Mouse (Mus musculus): Measurements from ENCODE around the gene Gm10100. TPM values are rescaled to one million over a fixed set of nuclear protein-coding genes. Genes with fewer than 3 reads are reported as not detected.
"Not testable (repeated sequence)": the region's sequence is repeated elsewhere in the genome, so short reads cannot be mapped to it uniquely, and the experiment has no call there.

The Gm10100 gene
- polyA plus RNA-seq, 1 experiment from 2014 or later = not detected

DNA sequence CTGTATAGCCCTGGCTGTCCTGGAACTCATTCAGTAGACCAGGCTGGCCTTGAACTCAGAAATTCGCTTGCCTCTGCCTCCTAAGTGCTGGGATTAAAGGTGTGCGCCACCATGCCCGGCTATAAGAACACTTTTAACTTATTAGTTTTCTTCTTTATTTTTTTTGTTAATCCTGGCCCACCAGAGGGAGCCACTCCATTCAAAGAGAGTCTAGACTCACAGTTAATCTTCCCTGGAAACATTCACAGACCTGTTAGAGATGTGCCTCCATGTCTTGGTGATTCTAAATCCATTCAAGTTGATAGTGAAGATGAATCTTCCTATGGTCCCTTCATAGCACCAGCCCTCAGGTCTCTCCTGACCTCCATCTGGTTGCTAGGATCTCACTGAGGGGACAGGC is 16.5 kb upstream of the Gm10100 start:
- no peaks in the 10 kb centered on the region for H3K36me3 ChIP-seq (ENCODE audit: control insufficient read depth, insufficient read depth, low read length)

DNA sequence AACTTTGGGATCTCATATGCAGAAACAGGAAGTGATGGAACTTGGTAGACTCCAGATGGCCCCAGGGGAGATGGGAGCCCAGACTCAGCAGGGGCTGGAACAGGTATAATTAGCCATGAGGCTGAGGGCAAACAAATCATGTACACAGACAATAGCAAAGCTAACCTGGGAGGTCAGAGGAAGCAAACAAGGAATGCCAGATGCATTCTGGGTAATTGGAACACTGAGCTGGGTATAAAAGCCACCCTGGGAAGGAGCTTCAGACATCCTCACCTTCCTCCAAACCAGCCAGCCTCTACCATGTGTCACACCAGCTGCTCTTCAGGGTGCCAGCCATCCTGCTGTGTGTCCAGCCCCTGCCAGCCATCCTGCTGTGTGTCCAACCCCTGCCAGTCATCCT is 15.1 kb upstream of the Gm10100 start, which contains the start of gene Gm10024:
Gene Gm10024, plus strand, starts transcription at position 301 of the 400 bp plus-strand sequence.
- H3K9ac ChIP-seq (ENCODE audit: low read depth, low read length) = not testable (repeated sequence)

More for the DNA sequence above, 16.5 kb upstream of the Gm10100 start:
- H3K9ac ChIP-seq (ENCODE audit: low read depth, low read length) = no peak overlapping the region
- no peaks in the 10 kb centered on the region for H3K4me1 ChIP-seq (ENCODE audit: control insufficient read depth, insufficient read depth, low read length)
- no peak overlapping the region for H3K27ac ChIP-seq (ENCODE audit: low read length)
- H3K4me3 ChIP-seq (ENCODE audit: low read depth, low read length) = no peak overlapping the region
- no peaks in the 10 kb centered on the region for H3K27me3 ChIP-seq (ENCODE audit: control insufficient read depth, insufficient read depth, low read depth, low read length)
- no peak for ATAC-seq
- H3K4me2 ChIP-seq (ENCODE audit: low read length) = no peak overlapping the region
- WGBS = 74% methylated on average over 3 of the region's 3 CpGs
- peaks cover 2% of the 10 kb centered on the region; the same call in 1 of the 2 replicates for H3K9me3 ChIP-seq (replicated peaks; ENCODE audit: control insufficient read depth, low read length, poor library complexity, severe bottlenecking)

DNA sequence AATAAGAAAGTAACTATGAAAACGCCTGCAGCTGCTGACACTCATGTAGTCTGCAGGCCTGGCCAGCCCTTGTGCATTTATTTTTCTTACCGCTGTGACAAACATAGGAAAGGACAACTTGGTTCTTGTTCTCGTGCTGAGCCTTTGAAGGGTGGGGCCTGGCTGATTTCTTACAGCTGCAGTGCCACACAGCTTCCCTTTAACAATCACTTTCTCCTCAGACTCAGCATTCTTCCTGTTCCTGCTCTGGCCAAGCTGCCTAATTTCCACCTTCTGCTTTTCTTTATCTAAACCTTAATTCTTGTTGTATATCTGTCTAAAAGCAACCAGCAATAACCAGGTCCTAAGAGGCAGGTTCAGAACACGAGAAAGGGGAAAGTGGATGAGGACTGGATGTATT is 12.6 kb upstream of the Gm10100 start:
- Histone ChIP-seq H3K36me3 (ENCODE audit: control insufficient read depth, insufficient read depth, low read length) (no peaks in the 10 kb centered on the region), H3K27ac (ENCODE audit: low read length) (no peak overlapping the region), H3K4me3 (ENCODE audit: low read depth, low read length) (no peak overlapping the region), H3K4me1 (ENCODE audit: control insufficient read depth, insufficient read depth, low read length) (no peaks in the 10 kb centered on the region), H3K9me3 (replicated peaks; ENCODE audit: control insufficient read depth, low read length, poor library complexity, severe bottlenecking) (no peaks in the 10 kb centered on the region), H3K27me3 (ENCODE audit: control insufficient read depth, insufficient read depth, low read depth, low read length) (no peaks in the 10 kb centered on the region), H3K4me2 (ENCODE audit: low read length) (no peak overlapping the region), H3K9ac (ENCODE audit: low read depth, low read length) (no peak overlapping the region)
- WGBS = 75% methylated on average over 4 of the region's 4 CpGs
- ATAC-seq = no peak

More for the DNA sequence above, 15.1 kb upstream of the Gm10100 start, which contains the start of gene Gm10024:
- not testable (repeated sequence) for H3K27me3 ChIP-seq (ENCODE audit: control insufficient read depth, insufficient read depth, low read depth, low read length); H3K36me3 ChIP-seq (ENCODE audit: control insufficient read depth, insufficient read depth, low read length); H3K27ac ChIP-seq (ENCODE audit: low read length); H3K9me3 ChIP-seq (replicated peaks; ENCODE audit: control insufficient read depth, low read length, poor library complexity, severe bottlenecking); ATAC-seq; H3K4me1 ChIP-seq (ENCODE audit: control insufficient read depth, insufficient read depth, low read length); H3K4me2 ChIP-seq (ENCODE audit: low read length); H3K4me3 ChIP-seq (ENCODE audit: low read depth, low read length)

DNA sequence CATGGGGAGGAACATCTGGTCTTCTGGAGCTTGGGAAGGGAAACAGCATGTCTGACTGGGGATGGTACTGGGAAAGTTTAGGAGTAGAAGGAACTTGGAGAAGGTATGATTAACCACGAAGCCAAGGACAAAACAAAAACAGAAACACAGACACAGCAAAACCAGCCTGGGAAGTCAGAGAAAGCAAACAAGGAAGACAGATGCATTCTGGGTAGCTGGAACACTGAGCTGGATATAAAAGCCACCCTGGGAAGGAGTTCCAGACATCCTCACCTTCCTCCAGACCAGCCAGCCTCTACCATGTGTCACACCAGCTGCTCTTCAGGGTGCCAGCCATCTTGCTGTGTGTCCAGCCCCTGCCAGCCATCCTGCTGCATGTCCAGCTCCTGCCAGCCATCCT is 10.8 kb upstream of the Gm10100 start, which contains the start of gene Gm10142:
Gene Gm10142, plus strand, starts transcription at position 301 of the 400 bp plus-strand sequence.
- no peaks in the 10 kb centered on the region for H3K9me3 ChIP-seq (replicated peaks; ENCODE audit: control insufficient read depth, low read length, poor library complexity, severe bottlenecking)
- H3K27ac ChIP-seq (ENCODE audit: low read length) = no peak within 1 kb of the TSS
- ATAC-seq = no peak
- H3K36me3 ChIP-seq (ENCODE audit: control insufficient read depth, insufficient read depth, low read length) = no peaks in the 10 kb centered on the region
- no peaks in the 10 kb centered on the region for H3K4me1 ChIP-seq (ENCODE audit: control insufficient read depth, insufficient read depth, low read length)
- H3K4me3 ChIP-seq (ENCODE audit: low read depth, low read length) = no peak within 1 kb of the TSS
- H3K27me3 ChIP-seq (ENCODE audit: control insufficient read depth, insufficient read depth, low read depth, low read length) = no peaks in the 10 kb centered on the region
- no peak within 1 kb of the TSS for H3K4me2 ChIP-seq (ENCODE audit: low read length)
- no peak within 1 kb of the TSS for H3K9ac ChIP-seq (ENCODE audit: low read depth, low read length)
- 92% methylated on average over 1 of the region's 1 CpGs for WGBS

DNA sequence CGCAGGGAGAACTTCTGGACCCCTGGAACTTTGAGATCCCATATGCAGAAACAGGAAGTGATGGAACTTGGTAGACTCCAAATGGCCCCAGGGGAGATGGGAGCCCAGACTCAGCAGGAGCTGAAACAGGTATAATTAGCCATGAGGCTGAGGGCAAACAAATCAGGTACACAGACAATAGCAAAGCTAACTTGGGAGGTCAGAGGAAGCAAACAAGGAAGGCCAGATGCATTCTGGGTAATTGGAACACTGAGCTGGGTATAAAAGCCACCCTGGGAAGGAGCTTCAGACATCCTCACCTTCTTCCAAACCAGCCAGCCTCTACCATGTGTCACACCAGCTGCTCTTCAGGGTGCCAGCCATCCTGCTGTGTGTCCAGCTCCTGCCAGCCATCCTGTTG is 6.0 kb upstream of the Gm10100 start, which contains the start of gene Krtap12-1:
Gene Krtap12-1, plus strand, starts transcription at position 301 of the 400 bp plus-strand sequence.
- not testable (repeated sequence) for H3K4me3 ChIP-seq (ENCODE audit: low read depth, low read length); H3K27ac ChIP-seq (ENCODE audit: low read length); H3K27me3 ChIP-seq (ENCODE audit: control insufficient read depth, insufficient read depth, low read depth, low read length); ATAC-seq; H3K4me1 ChIP-seq (ENCODE audit: control insufficient read depth, insufficient read depth, low read length); H3K36me3 ChIP-seq (ENCODE audit: control insufficient read depth, insufficient read depth, low read length); H3K4me2 ChIP-seq (ENCODE audit: low read length); H3K9me3 ChIP-seq (replicated peaks; ENCODE audit: control insufficient read depth, low read length, poor library complexity, severe bottlenecking); H3K9ac ChIP-seq (ENCODE audit: low read depth, low read length)
- 87% methylated on average over 1 of the region's 1 CpGs for WGBS

DNA sequence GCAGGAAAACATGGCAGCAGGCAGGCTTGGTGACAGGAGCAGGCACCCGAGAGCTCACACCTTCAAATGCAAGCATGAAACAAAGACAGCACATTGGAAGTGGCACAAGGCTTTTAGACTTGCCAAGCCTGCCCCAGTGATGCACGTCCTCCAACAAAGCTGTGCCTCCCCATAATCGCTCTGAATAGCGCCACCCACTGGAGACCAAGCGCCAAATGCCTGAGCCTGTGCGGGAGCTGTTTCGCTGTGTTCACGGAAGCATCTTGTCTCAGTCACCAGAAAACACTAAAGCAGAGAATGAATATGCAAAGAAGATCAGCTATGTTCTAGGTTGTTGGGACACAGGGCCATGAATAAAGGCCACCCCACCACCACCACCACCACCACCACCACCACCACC is 1.4 kb upstream of the Gm10100 start:
- Histone ChIP-seq H3K27me3 (ENCODE audit: control insufficient read depth, insufficient read depth, low read depth, low read length) (no peaks in the 10 kb centered on the region), H3K4me2 (ENCODE audit: low read length) (no peak overlapping the region), H3K36me3 (ENCODE audit: control insufficient read depth, insufficient read depth, low read length) (no peaks in the 10 kb centered on the region), H3K4me3 (ENCODE audit: low read depth, low read length) (no peak overlapping the region), H3K9me3 (replicated peaks; ENCODE audit: control insufficient read depth, low read length, poor library complexity, severe bottlenecking) (no peaks in the 10 kb centered on the region), H3K4me1 (ENCODE audit: control insufficient read depth, insufficient read depth, low read length) (no peaks in the 10 kb centered on the region), H3K9ac (ENCODE audit: low read depth, low read length) (no peak overlapping the region), H3K27ac (ENCODE audit: low read length) (no peak overlapping the region)
- no peak for ATAC-seq
- WGBS = 82% methylated on average over 8 of the region's 8 CpGs

DNA sequence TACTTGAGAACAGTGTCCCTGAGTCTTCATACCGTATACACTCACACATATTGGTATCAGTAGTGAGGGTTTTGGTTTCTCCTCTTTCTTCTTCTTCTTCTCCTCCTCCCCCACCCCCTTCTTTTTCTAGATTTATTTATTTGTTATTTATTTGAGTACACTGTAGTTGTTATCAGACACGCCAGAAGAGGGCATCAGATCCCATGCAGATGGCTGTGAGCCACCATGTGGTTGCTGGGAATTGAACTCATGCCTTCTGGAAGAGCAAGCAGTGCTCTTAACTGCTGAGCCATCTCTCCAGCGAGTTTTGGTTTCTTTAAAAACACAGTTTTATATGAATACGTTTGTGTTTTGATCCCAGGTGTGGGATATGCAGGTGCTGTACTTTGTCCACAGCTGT is 2.0 kb downstream of the Gm10100 start:
- Histone ChIP-seq H3K9ac (ENCODE audit: low read depth, low read length) (no peak overlapping the region), H3K4me2 (ENCODE audit: low read length) (no peak overlapping the region), H3K36me3 (ENCODE audit: control insufficient read depth, insufficient read depth, low read length) (no peaks in the 10 kb centered on the region), H3K4me1 (ENCODE audit: control insufficient read depth, insufficient read depth, low read length) (no peaks in the 10 kb centered on the region), H3K27me3 (ENCODE audit: control insufficient read depth, insufficient read depth, low read depth, low read length) (no peaks in the 10 kb centered on the region), H3K4me3 (ENCODE audit: low read depth, low read length) (no peak overlapping the region), H3K9me3 (replicated peaks; ENCODE audit: control insufficient read depth, low read length, poor library complexity, severe bottlenecking) (no peaks in the 10 kb centered on the region), H3K27ac (ENCODE audit: low read length) (no peak overlapping the region)
- ATAC-seq = no peak
- 72% methylated on average over 4 of the region's 4 CpGs for WGBS

DNA sequence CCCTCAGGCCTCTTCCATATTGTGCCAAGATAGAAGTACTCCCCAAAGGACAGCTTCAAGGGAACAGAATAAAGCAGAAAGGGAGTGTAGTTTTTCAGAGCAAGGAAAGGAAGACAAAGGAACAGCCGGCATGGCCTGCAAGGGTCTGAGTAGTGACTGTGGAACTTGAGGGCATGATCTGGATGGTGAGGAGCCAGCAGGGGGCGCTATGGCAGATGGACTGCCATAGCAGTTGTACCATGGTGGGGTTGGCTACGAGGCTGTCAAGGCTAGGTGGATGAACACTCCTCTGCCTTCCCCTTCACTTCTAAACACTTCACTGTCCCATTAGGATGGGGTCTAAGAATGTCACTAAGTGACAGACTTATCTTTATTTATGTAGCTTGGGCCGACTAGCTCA is 3.0 kb downstream of the Gm10100 start:
- WGBS = 49% methylated on average over 4 of the region's 4 CpGs
- H3K9me3 ChIP-seq (replicated peaks; ENCODE audit: control insufficient read depth, low read length, poor library complexity, severe bottlenecking) = no peaks in the 10 kb centered on the region
- ATAC-seq = no peak

DNA sequence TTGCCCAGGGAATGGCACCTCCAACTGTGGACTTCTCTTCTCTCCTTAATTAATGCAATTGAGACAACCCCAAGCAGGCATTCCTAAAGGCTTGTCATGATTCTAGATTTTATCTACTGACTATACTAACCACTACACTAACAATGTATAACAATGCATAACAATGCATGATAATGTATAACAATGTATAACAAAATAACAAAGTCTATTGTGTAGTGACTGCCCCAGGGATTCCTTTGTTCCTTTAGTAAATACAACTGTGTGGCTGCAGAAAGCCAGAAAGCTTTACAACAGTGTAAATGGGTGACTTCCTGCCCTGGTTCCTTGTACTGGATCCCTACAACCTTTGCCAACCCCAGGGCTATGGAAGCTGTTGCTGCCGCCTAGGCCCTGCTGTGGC is 9.6 kb downstream of the Gm10100 start:
- no peak overlapping the region for H3K4me2 ChIP-seq (ENCODE audit: low read length)
- no peak overlapping the region for H3K9ac ChIP-seq (ENCODE audit: low read depth, low read length)
- H3K9me3 ChIP-seq (replicated peaks; ENCODE audit: control insufficient read depth, low read length, poor library complexity, severe bottlenecking) = no peaks in the 10 kb centered on the region
- 93% methylated on average over 1 of the region's 1 CpGs for WGBS
- H3K27me3 ChIP-seq (ENCODE audit: control insufficient read depth, insufficient read depth, low read depth, low read length) = no peaks in the 10 kb centered on the region
- ATAC-seq = no peak
- no peaks in the 10 kb centered on the region for H3K36me3 ChIP-seq (ENCODE audit: control insufficient read depth, insufficient read depth, low read length)
- H3K4me1 ChIP-seq (ENCODE audit: control insufficient read depth, insufficient read depth, low read length) = no peaks in the 10 kb centered on the region
- no peak overlapping the region for H3K27ac ChIP-seq (ENCODE audit: low read length)
- H3K4me3 ChIP-seq (ENCODE audit: low read depth, low read length) = no peak overlapping the region

More for the DNA sequence above, 3.0 kb downstream of the Gm10100 start:
- no peak overlapping the region for H3K4me3 ChIP-seq (ENCODE audit: low read depth, low read length)
- H3K9ac ChIP-seq (ENCODE audit: low read depth, low read length) = no peak overlapping the region
- no peaks in the 10 kb centered on the region for H3K36me3 ChIP-seq (ENCODE audit: control insufficient read depth, insufficient read depth, low read length)
- H3K27ac ChIP-seq (ENCODE audit: low read length) = no peak overlapping the region
- no peaks in the 10 kb centered on the region for H3K4me1 ChIP-seq (ENCODE audit: control insufficient read depth, insufficient read depth, low read length)
- H3K4me2 ChIP-seq (ENCODE audit: low read length) = no peak overlapping the region
- no peaks in the 10 kb centered on the region for H3K27me3 ChIP-seq (ENCODE audit: control insufficient read depth, insufficient read depth, low read depth, low read length)
